Mouse (Mus musculus) stomach, embryonic 16.5 days (tissue): ENCODE measurements around the gene L3mbtl1. TPM values are rescaled to one million over a fixed set of nuclear protein-coding genes. Genes with fewer than 3 reads are reported as not detected.

Source experiments
- ATAC-seq: fragments of 200-750 bp; cut with Nextera tagmentation; 2 replicates; pipeline ENCODE4 v1.8.0; 2017; ENCODE audit warnings: moderate number of reproducible peaks, moderate TSS enrichment; ENCODE audit not compliant: insufficient read depth, low FRiP score
- H3K27ac ChIP-seq: fragments of 300-500 bp; sonication (generic); 2 replicates; pipeline ENCODE4 v1.5.1; 2014; ENCODE audit warnings: low read length
- H3K27me3 ChIP-seq: fragments of 300-500 bp; sonication (generic); 2 replicates; pipeline ENCODE4 v1.6.1; 2014; ENCODE audit warnings: low read length, control low read depth, mixed read lengths; ENCODE audit not compliant: control insufficient read depth, insufficient read depth
- H3K36me3 ChIP-seq: fragments of 300-500 bp; sonication (generic); 2 replicates; pipeline ENCODE4 v1.6.1; 2014; ENCODE audit warnings: low read length; ENCODE audit not compliant: control insufficient read depth, insufficient read depth
- H3K4me1 ChIP-seq: fragments of 300-500 bp; sonication (generic); 2 replicates; pipeline ENCODE4 v1.6.1; 2014; ENCODE audit warnings: low read length, control low read depth, mixed read lengths; ENCODE audit not compliant: control insufficient read depth, insufficient read depth
- H3K4me2 ChIP-seq: fragments of 300-500 bp; sonication (generic); 2 replicates; pipeline ENCODE4 v1.6.1; 2014; ENCODE audit warnings: low read depth, low read length, mixed read lengths
- H3K4me3 ChIP-seq: fragments of 300-500 bp; sonication (generic); replicated peaks from 2 replicates; pipeline ENCODE4 v1.5.1; 2014; ENCODE audit warnings: mild to moderate bottlenecking, low read length
- H3K9ac ChIP-seq: fragments of 300-500 bp; sonication (generic); 2 replicates; pipeline ENCODE4 v1.6.1; 2014; ENCODE audit warnings: low read length
- H3K9me3 ChIP-seq: fragments of 300-500 bp; sonication (generic); replicated peaks from 2 replicates; pipeline ENCODE4 v1.6.1; 2016; ENCODE audit warnings: low read length, control low read depth; ENCODE audit not compliant: control insufficient read depth
- WGBS: fragments of 180-500 bp; shearing (Covaris S2); extraction: QIAGEN DNeasy Blood & Tissue Kit; methylation state at CpG from one replicate; pipeline ENCODE4 v1.1.7; 2014; 5-methylcytosine and 5-hydroxymethylcytosine counted together
- polyA plus RNA-seq: library from polyadenylated mRNA; unstranded; fragments of >200 nt; fragmentation: Nextera tagmentation; extraction: Ambion mirVana; gene quantifications from 2 replicates; pipeline ENCODE4 v1.2.1, GENCODE M21; 2015

Gene L3mbtl1
- polyA plus RNA-seq, 1 experiment from 2014 or later: 0.19 TPM

- H3K36me3 ChIP-seq: no peaks in the 10 kb centered on the region
- no peaks in the 10 kb centered on the region for H3K4me1 ChIP-seq
- H3K9ac ChIP-seq: no peak overlapping the region
- H3K4me2 ChIP-seq: no peak overlapping the region
- H3K27ac ChIP-seq: no peak overlapping the region
- no peak overlapping the region for H3K4me3 ChIP-seq
- no peak; the same call in 1 of the 2 replicates for ATAC-seq
- H3K27me3 ChIP-seq: no peaks in the 10 kb centered on the region
- WGBS: 8% methylated on average over 6 of the region's 6 CpGs
- 0 out of 2 replicates have a peak, but pooled peaks cover 3% of the 10 kb centered on the region for H3K9me3 ChIP-seq
These were observed 21.1 kb upstream of the L3mbtl1 start for GRCm38 (mm10) chr2:162922183-162922582.

- no peaks in the 10 kb centered on the region for H3K4me1 ChIP-seq
- H3K4me2 ChIP-seq: no peak overlapping the region
- no peaks in the 10 kb centered on the region for H3K36me3 ChIP-seq
- H3K9me3 ChIP-seq: 0 out of 2 replicates have a peak, but pooled peaks cover 3% of the 10 kb centered on the region
- ATAC-seq: no peak
- H3K27me3 ChIP-seq: no peaks in the 10 kb centered on the region
- H3K4me3 ChIP-seq: no peak overlapping the region
- 68% methylated on average over 5 of the region's 5 CpGs for WGBS
- H3K27ac ChIP-seq: no peak overlapping the region
- no peak overlapping the region for H3K9ac ChIP-seq
These were observed 20.4 kb upstream of the L3mbtl1 start for GRCm38 (mm10) chr2:162922834-162923233.

- Histone ChIP-seq H3K27ac (no peak overlapping the region), H3K36me3 (no peaks in the 10 kb centered on the region), H3K4me2 (no peak overlapping the region), H3K4me1 (no peaks in the 10 kb centered on the region), H3K4me3 (no peak overlapping the region), H3K9ac (no peak overlapping the region), H3K27me3 (0 out of 2 replicates have a peak, but pooled peaks cover 1% of the 10 kb centered on the region), H3K9me3 (no peaks in the 10 kb centered on the region)
- 71% methylated on average over 5 of the region's 5 CpGs for WGBS
- no peak for ATAC-seq
These were observed 19.1 kb upstream of the L3mbtl1 start for GRCm38 (mm10) chr2:162924126-162924525.

DNA sequence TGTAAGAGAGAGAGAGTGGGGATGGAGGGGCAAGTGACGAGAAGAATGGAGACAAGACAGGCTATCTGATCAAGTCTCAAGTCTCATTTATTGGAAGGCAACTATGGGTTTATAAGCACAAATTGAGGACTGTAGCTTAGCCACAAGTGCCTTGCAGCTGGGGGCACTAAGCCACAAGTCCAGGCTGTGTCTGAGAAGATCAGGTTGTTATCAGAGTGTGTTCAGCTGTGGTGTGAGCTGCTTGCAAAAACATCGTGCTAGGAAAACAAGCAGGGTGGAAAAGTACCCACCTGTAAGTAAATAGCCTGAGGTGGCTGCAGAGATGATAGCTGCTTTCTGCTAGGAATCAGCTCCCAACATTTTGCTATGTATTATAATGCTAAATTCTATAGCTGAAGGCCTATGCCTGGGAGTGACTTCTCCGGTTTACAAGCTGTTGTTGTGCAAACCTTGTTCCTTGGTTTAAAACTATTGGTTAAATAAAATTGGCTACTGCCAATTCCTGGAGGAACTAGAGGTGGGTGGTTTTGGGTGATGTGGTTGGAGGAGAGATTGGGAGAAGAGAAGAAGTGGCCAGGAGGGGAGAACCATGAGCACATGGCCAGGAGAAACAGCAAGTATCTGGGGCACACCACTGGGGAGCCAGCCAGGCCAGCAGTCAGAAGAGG is 15.2 kb upstream of the L3mbtl1 start:
- Histone ChIP-seq H3K4me1 (peaks cover 4% of the 10 kb centered on the region), H3K27me3 (peaks cover 5% of the 10 kb centered on the region; the same call in 1 of the 2 replicates), H3K27ac (no peak overlapping the region), H3K4me2 (no peak overlapping the region), H3K36me3 (no peaks in the 10 kb centered on the region), H3K4me3 (no peak overlapping the region), H3K9me3 (no peaks in the 10 kb centered on the region), H3K9ac (no peak overlapping the region)
- WGBS: 57% methylated on average over 3 of the region's 3 CpGs
- ATAC-seq: no peak

DNA sequence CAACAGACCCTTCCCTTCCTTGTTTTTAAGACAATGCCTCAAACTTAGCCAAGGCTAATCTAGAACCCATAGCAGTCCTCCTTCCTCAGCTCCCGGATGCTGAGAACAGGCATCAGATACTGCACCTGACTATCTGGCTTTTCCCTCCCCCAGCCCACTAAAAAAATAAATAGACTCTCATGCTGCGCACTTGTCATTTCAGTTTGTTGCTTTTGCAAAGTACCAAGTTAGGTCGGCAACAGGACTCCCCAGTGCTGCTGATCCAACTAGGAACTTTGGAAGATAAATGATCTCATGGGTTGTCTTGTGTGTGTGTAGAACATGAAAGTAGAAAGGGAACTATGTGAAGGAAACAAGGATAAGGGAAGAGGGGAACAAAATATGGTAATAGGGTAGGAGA is 13.6 kb upstream of the L3mbtl1 start:
- H3K27me3 ChIP-seq: peaks cover 5% of the 10 kb centered on the region; the same call in 1 of the 2 replicates
- ATAC-seq: no peak
- H3K4me2 ChIP-seq: no peak overlapping the region
- H3K36me3 ChIP-seq: peaks cover 14% of the 10 kb centered on the region
- peaks cover 7% of the 10 kb centered on the region for H3K4me1 ChIP-seq
- H3K9ac ChIP-seq: no peak overlapping the region
- no peak overlapping the region for H3K4me3 ChIP-seq
- H3K9me3 ChIP-seq: no peaks in the 10 kb centered on the region
- no peak overlapping the region for H3K27ac ChIP-seq
- WGBS: 61% methylated on average over 3 of the region's 3 CpGs

- Histone ChIP-seq H3K4me2 (peak overlapping the region; percentile 76), H3K36me3 (peaks cover 17% of the 10 kb centered on the region), H3K27me3 (peaks cover 5% of the 10 kb centered on the region; the same call in 1 of the 2 replicates), H3K4me3 (peak overlapping the region; percentile 99), H3K9ac (peak overlapping the region; percentile 100), H3K27ac (peak overlapping the region; percentile 99), H3K9me3 (no peaks in the 10 kb centered on the region), H3K4me1 (peaks cover 7% of the 10 kb centered on the region)
- ATAC-seq: no peak
- WGBS: 1% methylated on average over 18 of the region's 18 CpGs
These were observed 12.7 kb upstream of the L3mbtl1 start for GRCm38 (mm10) chr2:162930516-162931122.

DNA sequence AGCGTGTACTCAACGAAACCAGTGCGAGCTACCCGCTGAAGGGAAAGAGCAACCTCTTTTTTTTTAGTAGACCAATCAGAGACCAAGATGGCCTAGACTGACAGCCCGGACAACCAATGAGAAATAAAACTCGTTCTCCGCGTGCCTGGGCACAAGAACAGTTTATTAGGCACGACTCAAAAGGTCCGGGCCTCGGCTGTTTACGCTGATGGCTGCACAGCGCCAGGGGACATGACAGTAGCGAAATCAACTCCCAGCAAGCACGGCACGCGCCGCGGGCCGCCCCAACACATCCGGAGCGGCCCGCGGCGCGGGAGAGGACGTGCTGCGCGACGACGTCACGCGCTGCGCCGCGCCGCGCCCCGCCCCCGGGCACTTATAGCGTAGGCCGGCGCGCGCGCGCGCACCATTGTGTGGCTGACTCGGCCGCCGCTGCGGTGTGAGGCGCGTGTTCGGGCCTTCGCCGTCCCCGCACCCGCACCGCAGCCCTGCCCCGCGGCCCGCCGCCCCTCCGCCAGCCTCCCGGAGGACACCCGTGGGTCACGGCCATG is 12.1 kb upstream of the L3mbtl1 start, which contains the start of gene Srsf6:
Gene Srsf6, plus strand, starts transcription at position 406 of the 551 bp plus-strand sequence.
- peaks cover 7% of the 10 kb centered on the region for H3K4me1 ChIP-seq
- peaks cover 19% of the 10 kb centered on the region for H3K36me3 ChIP-seq
- peak within 1 kb of the TSS; percentile 99 for H3K4me3 ChIP-seq
- peak within 1 kb of the TSS; percentile 80 for H3K4me2 ChIP-seq
- peak within 1 kb of the TSS; percentile 99 for H3K27ac ChIP-seq
- peak within 1 kb of the TSS; percentile 100 for H3K9ac ChIP-seq
- peak; percentile 96 for ATAC-seq
- H3K27me3 ChIP-seq: peaks cover 5% of the 10 kb centered on the region; the same call in 1 of the 2 replicates
- no peaks in the 10 kb centered on the region for H3K9me3 ChIP-seq
- under 1% methylated on average over 65 of the region's 68 CpGs for WGBS

DNA sequence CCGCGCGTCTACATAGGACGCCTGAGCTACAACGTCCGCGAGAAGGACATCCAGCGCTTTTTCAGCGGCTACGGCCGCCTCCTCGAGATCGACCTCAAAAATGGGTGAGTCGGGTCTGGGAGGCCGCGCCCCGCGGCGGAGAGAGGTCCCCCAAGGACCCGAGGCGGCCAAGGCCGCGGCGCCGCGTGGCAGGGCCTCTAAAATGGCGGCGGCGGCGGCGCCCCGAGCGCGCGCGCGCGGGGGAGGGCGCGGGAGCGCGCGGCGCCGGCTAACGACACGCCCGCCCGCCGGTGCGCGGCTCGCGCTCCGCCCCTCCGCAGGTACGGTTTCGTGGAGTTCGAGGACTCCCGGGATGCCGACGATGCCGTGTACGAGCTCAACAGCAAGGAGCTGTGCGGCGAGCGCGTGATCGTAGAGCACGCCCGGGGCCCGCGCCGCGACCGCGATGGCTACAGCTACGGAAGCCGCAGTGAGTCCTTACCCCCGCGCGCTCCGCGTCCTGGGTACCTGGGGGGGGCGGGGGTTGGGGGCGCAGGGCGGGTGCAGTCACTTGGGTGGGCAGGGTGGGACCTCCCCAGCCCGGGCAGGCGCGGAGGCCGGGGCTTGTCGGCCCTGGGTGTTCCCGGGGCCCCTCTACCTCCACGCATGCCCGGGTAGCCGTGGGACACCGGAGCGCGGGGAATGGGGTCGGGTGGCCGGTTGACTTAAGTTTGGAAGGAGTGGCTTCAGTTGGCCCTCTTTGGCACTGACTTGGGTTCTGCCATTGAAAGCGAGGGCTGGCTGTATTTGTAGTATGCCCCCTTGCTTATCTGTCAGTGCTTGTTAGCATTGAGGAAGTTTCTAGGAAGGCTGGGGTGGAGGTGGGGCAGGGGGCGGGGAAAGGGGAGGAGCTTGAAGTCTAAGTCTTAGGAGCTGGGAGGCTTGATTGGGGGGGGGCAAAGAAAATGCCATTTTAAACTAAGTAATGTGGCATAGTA is 11.3 kb upstream of the L3mbtl1 start:
- peaks cover 5% of the 10 kb centered on the region; the same call in 1 of the 2 replicates for H3K27me3 ChIP-seq
- under 1% methylated on average over 103 of the region's 103 CpGs for WGBS
- H3K4me2 ChIP-seq: peak overlapping the region; percentile 80
- H3K4me1 ChIP-seq: peaks cover 7% of the 10 kb centered on the region
- ATAC-seq: peak; percentile 69
- H3K9me3 ChIP-seq: no peaks in the 10 kb centered on the region
- peak overlapping the region; percentile 99 for H3K27ac ChIP-seq
- peak overlapping the region; percentile 100 for H3K9ac ChIP-seq
- peaks cover 26% of the 10 kb centered on the region for H3K36me3 ChIP-seq
- H3K4me3 ChIP-seq: peak overlapping the region; percentile 99
